Mouse (Mus musculus): ENCODE data around the gene Scai.
"Not testable (repeated sequence)": the region's sequence is repeated elsewhere in the genome, so short reads cannot be mapped to it uniquely, and the experiment has no call there.

The Scai gene

DNA sequence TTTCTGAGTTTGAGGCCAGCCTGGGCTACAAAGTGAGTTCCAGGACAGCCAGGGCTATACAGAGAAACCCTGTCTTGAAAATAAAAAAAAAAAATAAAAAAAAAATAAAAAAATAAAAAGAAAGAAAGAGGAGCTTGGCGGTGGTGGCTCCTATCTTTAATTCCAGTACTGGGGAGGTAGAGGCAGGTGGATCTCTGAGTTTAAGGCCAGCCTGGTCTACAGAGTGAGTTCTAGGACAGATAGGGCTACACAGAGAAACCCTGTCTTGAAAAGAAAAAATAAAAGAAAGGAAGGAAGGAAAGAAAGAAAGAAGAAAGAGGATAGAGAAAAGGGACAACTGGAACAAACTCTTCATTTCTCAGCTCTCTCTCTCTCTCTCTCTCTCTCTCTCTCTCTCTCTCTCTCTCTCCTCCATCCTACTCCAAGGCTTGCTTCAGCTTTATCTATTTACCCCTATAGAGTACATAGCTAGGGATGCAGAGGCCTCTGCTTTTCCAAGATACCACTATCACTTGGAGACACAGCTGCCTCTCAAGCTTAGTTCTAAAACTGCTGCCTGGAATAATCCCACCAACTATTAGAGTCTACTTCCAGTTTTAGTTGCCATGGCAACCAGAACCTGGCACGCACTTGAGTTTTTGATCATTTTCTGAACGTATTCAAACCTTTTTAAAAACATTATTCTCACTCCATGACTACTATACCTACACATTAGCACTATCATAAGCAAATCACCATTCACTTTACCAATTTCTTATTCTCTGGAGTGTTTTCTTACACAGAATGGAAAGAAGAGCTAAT lies 60.8 kb downstream of the Scai start:
- DNase-seq (ENCODE audit: low spot score), result no peak

DNA sequence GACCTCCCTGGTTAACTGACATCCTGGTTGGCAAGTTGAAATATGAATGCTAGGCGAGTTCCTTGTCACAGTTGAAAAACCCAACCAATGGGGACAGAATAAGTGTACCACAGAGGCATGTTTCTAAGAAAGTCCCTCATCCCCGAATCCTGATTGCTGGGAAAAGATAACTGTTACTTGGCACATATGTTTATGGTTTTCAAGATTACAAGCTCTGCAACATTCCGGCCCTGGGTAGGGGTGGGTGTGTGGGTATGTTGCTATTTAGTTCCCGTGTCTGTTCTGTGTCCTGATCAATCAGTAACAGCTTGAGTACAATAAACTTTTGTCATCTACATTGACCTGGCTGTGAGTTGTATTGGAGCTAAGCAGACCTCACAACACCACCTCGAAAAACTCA lies 66.4 kb downstream of the Scai start:
- no peak for DNase-seq (ENCODE audit: low spot score)

DNA sequence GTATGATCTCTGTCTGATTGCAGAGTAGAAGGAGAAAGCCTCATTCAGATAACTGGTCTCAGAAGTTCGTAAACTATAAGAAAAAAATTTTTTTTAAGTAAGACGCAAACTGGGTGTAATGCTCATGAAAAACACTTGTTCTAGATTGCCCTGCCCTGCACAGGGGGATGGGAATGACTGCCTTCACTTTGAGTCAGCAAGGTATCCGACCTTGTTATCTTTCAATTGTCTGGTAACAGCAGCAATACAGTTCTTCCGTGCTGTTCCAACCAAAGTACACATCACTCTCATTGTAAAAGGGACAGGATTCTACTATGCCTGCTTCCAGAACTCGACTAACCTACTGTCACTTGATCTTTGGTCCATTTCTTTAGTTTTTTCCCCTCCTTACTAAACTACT lies 69.4 kb downstream of the Scai start:
- no peak for DNase-seq (ENCODE audit: low spot score)

DNA sequence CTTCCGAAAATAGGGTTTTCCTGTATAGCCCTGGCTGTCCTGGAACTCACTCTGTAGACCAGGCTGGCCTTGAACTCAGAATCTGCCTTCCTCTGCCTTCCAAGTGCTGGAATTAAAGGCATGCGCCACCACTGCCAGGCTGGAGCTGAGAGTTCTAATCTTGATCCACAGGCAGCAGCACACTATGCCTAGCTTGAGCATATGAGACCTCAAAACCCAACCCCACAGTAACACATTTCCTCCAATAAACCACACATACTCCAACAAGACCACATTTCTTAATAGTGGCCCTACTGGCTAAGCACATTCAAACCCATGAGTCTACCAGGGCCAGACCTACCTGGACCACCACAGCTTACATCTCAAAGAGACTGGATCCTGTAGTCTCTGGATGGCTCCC lies 74.0 kb downstream of the Scai start:
- no peak for DNase-seq (ENCODE audit: low spot score)

DNA sequence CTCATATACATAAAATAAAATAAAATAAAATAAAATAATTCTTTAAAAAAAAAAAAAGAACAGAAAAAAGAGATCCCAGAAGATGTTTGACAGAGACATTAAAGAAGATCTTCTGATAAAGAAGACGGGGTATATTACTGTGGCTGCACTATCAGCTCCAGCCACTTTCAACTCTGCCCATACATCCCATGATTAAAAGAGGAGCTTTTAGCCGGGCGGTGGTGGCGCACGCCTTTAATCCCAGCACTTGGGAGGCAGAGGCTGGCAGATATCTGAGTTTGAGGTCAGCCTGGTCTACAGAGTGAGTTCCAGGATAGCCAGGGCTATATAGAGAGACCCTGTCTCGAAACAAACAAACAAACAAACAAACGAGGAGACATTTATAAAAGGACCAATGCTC lies 76.4 kb downstream of the Scai start:
- DNase-seq (ENCODE audit: low spot score), result no peak

DNA sequence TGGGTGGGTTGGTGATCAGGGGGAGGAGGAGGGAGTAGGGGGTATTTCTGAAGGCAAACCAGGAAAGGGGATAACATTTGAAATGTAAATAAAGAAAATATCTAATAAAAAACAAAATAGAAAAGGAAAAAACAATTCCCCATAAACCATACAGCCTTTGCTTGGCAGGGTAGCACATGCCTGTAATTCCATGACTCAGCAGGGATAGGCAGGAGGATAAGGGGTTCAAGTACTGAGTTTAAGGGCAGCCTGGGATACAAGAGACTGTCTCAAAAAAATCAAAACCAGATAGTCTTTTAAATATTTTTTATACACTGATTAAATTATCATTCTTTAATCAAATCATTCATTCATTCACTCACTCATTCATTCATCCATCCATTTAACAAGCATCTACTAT lies 80.0 kb downstream of the Scai start:
- DNase-seq (ENCODE audit: low spot score), result no peak

DNA sequence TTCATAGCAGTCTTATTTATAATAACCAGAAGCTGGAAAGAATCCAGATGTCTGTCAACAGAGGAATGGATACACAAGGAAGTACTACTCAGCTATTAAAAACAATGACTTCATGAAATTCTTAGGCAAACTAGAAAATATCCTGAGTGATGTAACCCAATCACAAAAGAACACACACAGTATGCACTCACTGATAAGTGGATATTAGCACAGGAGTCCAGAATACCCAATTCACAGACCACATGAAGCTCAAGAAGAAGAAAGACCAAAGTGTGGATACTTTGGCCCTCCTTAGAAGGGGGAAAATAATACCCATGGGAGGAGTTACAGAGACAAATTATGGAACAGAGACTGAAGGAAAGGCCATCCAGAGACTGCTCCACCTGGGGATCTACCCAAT lies 80.8 kb downstream of the Scai start:
- not testable (repeated sequence) for DNase-seq (ENCODE audit: low spot score)

DNA sequence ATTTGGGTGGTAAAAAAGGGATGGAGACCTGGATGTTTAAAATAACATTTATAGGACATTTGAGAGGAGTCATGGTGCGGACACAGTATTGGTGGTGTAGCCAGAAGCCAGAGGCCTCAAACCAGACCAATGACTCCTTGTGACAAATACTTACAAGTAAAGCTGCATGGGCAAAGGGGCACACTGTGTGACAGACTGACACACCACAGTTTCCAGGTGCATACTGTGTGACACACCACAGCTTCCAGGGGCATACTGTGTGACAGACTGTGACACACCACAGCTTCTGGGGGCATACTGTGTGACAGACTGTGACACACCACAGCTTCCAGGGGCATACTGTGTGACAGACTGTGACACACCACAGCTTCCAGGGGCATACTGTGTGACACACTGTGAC lies 90.6 kb downstream of the Scai start:
- DNase-seq (ENCODE audit: low spot score), result not testable (repeated sequence)

DNA sequence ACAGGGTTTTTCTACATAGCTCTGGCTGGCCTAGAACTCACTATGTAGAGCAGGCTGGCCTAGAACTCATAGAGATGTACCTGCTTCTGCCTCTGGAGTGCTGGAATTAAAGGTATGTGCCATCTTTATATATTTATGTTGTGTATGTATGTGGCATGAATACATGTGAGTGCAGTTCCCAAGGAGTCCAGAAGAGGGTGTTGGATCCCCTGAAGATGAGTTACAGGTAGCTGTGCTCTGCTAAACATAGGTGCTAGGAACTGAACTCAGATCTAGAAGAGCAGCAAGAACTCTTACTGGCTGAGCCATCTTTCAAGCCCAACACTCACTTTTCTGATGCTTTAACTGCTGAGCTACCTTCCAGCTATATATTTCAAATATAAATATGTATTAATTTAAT lies 92.5 kb downstream of the Scai start:
- peak; percentile 18 for DNase-seq (ENCODE audit: low spot score)

DNA sequence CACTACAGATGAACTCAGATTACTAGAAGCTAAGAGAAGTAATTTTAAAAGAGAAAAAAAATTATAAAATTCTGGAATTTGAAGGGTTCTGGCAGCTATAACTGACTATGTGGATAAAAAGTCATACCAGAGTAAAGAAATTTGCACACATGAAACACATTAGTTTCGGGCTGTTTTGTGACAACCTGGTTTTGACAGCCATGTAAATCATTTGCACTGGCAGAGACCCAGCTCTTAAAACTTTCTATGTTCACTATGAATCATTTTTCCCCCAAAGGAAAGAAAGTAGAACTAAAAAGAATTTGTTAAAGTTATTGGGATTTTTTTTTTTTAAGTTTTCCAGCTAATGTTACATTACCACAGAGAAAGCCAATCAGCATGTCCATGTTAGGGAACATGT lies 98.6 kb downstream of the Scai start:
- DNase-seq (ENCODE audit: low spot score), result no peak

DNA sequence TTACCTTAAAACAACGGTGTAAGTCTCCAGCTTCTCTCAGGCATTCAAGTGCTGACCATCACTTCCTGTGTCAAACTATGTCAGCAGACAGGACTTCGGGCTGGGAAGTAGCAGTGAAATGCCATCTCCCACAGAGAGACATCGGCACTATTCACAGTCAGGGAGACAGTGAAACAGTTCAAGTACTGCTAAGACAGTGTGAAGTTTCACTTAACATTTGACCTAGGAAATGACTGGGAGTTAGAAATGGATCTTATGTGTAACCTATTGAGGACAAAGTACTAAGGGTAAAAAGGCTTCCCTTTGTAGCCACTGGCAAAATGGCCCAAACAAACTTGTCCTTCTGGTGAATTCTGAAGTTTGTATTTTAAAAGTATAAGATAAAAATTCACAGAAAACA lies 107.8 kb downstream of the Scai start:
- DNase-seq (ENCODE audit: low spot score), result no peak

DNA sequence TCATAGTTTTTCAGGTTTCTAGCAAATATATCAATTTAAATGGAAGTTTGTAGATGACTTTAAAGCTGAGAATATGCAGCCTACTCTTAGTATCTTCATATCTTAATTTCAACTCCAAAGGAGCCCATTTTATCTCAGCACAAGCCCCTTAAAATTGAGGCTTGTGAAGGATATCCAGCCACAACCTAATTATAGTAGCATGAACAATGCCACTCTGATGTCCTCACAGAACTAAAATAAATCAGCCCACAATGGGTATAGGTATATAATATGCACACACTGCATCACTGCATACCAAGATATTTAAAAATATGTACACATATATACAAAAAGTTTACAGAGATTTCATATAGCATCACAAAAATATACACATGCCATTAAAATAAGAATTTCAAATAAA lies 119.9 kb downstream of the Scai start:
- DNase-seq (ENCODE audit: low spot score), result no peak

DNA sequence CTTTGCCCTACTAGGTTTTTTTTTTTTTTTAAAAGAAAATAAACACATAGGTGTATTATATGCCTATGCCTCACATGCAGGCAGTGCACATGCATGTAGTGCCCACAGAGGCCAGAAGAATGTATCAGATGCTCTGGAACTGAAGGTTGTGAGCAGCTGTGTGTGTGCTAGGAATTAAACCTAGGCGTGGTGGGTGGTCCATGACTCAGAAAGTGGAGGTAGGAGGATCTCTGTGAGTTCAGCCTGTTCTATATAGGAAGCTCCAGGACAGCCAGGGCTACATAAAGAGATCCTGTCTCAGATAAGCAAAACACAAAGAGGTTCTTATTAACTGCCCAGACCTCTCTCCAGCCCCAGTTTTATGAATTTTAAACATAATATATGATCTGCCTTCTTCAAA lies 121.4 kb downstream of the Scai start:
- DNase-seq (ENCODE audit: low spot score), result no peak

DNA sequence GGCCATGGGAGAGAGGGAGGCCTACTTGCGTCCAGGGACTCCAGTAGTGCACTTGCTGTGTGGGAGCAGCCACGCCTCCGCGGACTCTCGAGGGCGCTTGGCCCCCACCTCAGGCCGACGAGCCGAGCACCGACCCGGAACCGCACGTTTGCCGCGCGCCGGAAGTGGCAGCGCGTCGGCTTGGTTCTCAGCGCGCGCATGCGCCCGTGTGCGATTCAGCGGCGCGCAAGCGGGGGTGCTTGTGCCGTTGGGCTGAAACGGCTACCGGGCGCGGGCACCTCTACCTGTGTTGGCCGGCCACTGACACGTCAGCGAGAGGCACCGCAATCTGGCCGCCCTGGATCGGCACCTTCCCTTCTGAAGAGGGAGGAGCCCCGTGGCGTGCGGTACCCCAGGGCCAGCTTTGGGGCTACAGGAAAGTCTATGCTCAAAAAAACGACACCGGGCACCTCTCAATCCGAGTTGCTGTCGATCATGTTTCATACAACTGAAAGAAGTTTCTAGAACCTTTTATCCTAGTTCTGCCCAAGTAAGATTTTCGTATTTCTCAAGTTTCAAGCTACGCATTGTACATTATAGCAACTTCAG lies 125.0 kb downstream of the Scai start, which contains the start of gene Golga1:
Golga1 (minus strand) TSS at position 142 of the 588 bp plus-strand sequence.
- DNase-seq (ENCODE audit: low spot score), result peak; percentile 94

DNA sequence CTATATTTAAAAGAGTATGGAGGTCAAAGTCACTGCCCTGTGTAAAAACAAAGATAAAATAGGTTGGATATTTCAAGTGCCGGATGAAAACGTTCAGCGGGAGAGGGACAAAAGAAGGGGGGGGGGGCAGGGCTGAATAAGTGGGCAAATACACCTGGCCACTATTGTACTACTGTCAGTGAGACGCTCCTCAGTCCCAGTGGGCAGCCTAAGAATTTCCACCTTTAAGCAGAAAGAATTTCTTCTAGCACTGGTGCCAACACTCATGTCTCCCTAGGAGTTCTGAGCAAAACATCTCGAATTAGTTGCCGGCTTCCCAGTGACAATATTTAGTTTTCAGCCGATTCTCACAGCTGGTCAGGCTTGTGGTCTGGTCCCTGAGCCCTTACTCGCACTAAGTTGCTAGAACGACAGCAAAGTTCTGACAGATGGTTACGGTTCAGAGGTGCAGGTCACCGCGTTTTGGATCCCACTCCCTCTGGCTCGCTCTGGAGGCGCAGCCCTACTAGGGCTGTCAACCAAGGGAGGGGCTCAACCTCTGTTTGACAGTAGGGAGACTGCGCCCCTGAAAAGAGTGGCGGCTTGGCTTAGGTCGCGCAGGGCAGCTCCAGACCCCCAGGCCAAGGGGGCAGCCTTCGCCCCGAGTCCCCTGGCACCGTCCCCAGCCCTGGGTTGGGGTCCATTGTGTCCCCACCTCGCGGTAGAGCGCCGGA lies 125.7 kb downstream of the Scai start:
- DNase-seq (ENCODE audit: low spot score), result no peak

DNA sequence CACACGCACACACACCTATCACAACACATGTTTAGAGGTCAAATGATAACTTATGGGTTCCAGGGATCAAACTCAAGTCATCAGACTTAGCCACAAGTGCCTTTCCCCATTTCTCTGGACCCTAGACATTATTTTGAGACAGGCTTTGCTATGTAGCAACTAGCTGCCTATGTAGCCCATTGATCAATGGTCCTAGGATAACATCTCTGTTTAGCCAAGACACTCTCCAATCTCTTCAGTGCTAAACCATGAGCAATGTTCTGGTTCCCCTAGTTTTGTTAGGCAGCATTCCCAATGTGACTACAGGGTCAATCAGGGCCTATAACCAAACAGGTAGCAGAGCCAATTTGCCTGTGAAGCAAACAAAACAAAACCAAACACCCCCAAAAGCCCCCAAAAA lies 142.0 kb downstream of the Scai start:
- no peak for DNase-seq (ENCODE audit: low spot score)

DNA sequence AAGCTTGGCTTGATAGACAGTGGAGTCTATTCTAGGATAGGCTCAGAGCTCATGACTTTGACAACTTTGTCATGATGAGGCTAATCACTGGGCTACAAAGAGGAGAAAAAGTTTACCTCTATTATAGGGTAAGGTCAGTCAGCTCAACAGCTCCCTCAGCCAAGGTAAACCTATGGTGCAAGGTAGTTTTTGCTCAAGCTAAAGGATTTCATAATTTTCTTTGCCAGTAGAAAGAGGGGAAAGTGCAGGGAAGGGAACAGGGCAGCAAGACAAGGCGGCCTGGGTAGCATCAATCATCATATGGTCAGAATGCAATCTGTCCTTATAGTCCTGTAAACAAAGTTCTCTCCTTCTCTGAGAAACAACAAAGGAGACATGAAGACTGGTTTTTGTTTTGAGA lies 150.3 kb downstream of the Scai start:
- no peak for DNase-seq (ENCODE audit: low spot score)

DNA sequence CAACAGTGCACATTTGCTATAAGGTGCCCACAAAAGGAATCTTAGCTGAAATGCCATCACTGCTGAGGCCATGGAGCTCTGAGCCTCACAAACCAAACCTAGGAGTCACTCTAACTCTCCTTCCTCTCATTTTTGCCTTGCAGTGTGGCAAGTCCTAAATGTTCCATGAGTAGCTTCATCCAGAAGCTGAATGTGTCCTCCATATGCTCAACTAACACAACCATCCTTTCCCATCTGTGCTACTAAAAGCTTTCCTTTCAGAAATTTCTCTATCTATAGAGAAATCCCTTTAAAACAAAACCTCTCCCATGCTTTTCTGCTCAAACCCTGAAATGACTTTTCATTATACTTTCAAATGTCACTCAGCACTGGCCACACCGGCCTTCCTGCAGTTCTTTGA lies 158.9 kb downstream of the Scai start:
- DNase-seq (ENCODE audit: low spot score), result no peak

DNA sequence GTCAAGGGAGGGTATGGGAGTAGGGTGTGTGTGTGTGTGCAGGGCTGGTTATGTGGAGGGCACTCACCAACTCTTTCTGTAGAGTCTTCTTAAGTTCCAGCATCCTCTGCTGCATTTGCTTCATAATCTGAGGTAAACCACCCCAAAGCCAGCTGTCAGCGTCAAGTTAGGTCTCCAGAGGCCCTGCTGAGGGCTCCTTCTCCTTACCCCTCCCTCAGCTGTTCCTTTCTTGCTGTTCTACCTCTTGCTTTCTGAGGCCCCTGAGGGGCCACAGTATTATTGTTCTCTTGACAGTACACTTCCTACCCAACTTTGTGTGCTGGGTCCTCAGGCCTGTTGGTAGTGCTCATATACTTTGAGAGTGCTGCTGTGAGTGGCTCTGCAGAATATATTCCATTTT lies 170.5 kb downstream of the Scai start:
- DNase-seq (ENCODE audit: low spot score), result no peak

DNA sequence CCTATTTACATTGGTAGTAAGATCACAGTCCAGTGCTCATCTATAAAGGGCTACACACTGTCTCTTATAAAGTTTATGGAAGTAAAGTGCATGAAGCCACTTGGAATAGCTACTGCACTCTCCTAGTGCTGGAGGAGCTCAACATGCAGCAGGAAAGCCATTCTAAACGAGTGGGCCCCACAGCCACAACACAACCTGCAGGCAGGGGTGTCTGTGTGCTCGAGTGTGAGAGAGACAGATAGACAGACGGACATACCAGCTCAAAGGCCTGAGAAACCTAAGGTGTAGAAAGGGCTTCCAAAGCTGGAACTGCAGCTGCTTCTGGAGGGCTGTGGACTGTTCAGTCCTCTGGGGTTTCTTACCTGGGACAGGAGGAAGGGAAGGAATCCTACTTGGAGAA lies 174.0 kb downstream of the Scai start:
- no peak for DNase-seq (ENCODE audit: low spot score)

Measured in retina, embryonic 14.5 days (tissue).